Mouse (Mus musculus): ENCODE measurements around the gene Asl. TPM values are rescaled to one million over a fixed set of nuclear protein-coding genes. Genes with fewer than 3 reads are reported as not detected.
A peak's percentile ranks its signal among the peaks of the same experiment; 100 is the strongest.

Gene Asl
- total and polyA plus RNA-seq, 2 experiments from 2014 or later, result 15.9 to 21.1 TPM

DNA sequence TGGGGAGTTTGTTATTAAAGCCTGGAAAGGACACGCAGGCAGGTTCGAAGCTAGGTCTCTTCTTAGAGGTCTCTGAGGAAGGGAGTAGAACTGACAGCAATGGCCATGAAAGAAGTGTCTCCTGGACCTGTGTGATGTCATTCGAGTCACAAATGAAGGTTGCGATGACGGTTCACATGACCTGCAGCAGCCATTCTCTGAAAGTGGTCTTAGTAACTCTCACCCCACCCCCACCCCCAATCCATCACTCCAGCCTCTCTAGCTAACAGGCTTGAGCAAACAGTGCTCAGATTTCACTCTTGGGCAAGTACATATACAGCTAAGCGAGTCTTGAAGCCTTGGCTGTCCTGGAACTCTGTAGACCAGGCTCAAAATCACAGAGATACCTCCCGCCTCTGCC, 25.8 kb downstream of the Asl start:
- Histone ChIP-seq H3K36me3 (replicated peaks; ENCODE audit: control insufficient read depth, insufficient read depth, low read length) (no peaks in the 10 kb centered on the region), H3K9me3 (replicated peaks; ENCODE audit: control insufficient read depth, low read length) (no peaks in the 10 kb centered on the region; the same call in 1 of the 2 replicates), H3K4me2 (ENCODE audit: low read depth, low read length) (peak overlapping the region; percentile 65), H3K4me3 (ENCODE audit: low read depth, low read length) (peak overlapping the region; percentile 64), H3K27me3 (ENCODE audit: control insufficient read depth, insufficient read depth, low read length) (no peaks in the 10 kb centered on the region), H3K27ac (ENCODE audit: low read depth) (peak overlapping the region; percentile 68), H3K9ac (replicated peaks; ENCODE audit: low read depth, low read length) (peak overlapping the region; percentile 59), H3K4me1 (ENCODE audit: control insufficient read depth, insufficient read depth) (peaks cover 5% of the 10 kb centered on the region; the same call in 1 of the 2 replicates)
- ATAC-seq (ENCODE audit: insufficient read depth, low read depth) (no peak), DNase-seq (ENCODE audit: low spot score) (no peak)
- WGBS, result 44% methylated on average over 7 of the region's 7 CpGs
- no peak for TF ChIP-seq CTCF (IDR thresholded peaks at IDR 0.05; ENCODE audit: low read depth)
- no peak for TF ChIP-seq EP300 (IDR thresholded peaks at IDR 0.05; ENCODE audit: low read depth)

DNA sequence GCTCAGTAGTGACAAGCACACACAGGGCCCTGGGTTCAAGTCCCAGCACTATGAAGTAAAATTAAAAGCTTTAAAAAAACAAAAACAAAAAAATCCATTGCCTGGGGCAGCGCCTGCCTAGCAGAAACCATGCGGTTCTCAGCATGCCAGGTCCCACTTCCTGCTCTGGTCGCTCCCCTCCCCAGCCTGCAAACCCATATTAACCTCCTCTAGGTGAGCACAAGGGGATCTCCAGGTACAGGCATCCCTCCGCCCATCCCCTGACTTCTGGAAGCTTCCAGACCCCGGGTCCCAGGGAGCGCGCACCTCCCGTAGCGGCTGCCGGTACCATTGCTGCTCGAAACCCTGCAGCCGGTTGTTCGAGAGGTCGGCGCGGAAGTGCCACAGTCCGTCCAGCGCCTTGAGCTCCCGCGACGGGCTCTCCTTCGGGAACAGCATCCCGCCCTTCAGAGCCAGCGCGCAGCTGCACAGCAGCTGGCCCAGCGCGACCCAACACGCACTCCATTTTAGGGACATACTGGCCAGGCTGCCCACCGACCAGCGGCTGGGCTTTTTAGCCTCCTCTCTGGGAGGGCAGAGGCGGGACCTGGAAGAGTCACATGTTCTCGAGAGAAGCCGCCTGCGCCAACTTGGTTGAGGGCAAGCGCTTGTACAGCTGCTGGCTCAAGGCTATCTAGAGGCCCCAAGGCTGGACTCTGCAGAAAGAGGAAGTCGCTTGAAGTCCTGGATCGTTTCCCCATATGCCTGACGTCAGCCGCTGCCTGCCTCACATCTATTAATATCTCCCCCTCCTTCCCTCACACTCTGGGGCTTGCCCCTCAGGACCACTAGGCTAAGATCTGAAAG, 26.5 kb downstream of the Asl start, which contains the start of gene Gusb:
TSS of gene Gusb (minus strand) at position 749 of the 846 bp plus-strand sequence.
- no peaks in the 10 kb centered on the region; the same call in 1 of the 2 replicates for H3K9me3 ChIP-seq (replicated peaks; ENCODE audit: control insufficient read depth, low read length)
- peak; percentile 93 for DNase-seq (ENCODE audit: low spot score)
- no peak for TF ChIP-seq EP300 (IDR thresholded peaks at IDR 0.05; ENCODE audit: low read depth)
- no peak for TF ChIP-seq CTCF (IDR thresholded peaks at IDR 0.05; ENCODE audit: low read depth)
- H3K27me3 ChIP-seq (ENCODE audit: control insufficient read depth, insufficient read depth, low read length), result no peaks in the 10 kb centered on the region
- H3K4me1 ChIP-seq (ENCODE audit: control insufficient read depth, insufficient read depth), result peaks cover 5% of the 10 kb centered on the region; the same call in 1 of the 2 replicates
- peak within 1 kb of the TSS; percentile 68 for H3K27ac ChIP-seq (ENCODE audit: low read depth)
- H3K36me3 ChIP-seq (replicated peaks; ENCODE audit: control insufficient read depth, insufficient read depth, low read length), result no peaks in the 10 kb centered on the region
- H3K4me2 ChIP-seq (ENCODE audit: low read depth, low read length), result peak within 1 kb of the TSS; percentile 65
- H3K4me3 ChIP-seq (ENCODE audit: low read depth, low read length), result peak within 1 kb of the TSS; percentile 64
- WGBS, result under 1% methylated on average over 39 of the region's 39 CpGs
- peak; percentile 92 for ATAC-seq (ENCODE audit: insufficient read depth, low read depth)
- H3K9ac ChIP-seq (replicated peaks; ENCODE audit: low read depth, low read length), result peak within 1 kb of the TSS; percentile 59

DNA sequence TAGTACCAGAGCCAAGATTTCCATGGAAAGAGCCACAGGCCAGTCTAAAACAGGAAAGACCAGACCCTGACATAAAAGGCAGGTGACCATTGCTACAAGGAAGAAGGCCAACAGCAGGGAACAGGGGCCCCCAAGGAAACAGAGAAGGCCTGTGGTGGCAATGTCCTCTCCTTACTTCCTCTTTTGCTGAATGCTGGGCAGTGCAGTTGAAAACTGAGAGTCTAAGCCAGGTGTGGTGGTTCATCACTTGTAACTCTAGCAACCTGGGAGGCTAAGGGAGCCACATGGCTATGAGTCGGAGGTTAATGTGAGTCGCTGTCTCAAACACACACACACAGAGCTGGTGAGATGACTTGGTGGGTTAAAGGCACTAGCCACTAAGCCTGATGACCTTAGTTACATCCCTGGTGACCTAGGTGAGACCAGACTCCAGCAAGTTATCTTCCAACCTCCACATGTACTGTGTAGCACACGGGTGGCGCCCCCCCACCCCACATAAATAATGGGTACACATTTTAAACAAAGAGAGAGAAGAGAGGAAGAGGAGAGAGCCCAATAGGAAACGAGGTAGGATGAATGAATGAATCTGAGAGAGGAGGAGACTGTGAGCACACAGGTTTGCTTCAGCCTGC, 27.6 kb downstream of the Asl start:
- peaks cover 4% of the 10 kb centered on the region; the same call in 1 of the 2 replicates for H3K36me3 ChIP-seq (replicated peaks; ENCODE audit: control insufficient read depth, insufficient read depth, low read length)
- H3K4me3 ChIP-seq (ENCODE audit: low read depth, low read length), result peak overlapping the region; percentile 64
- 61% methylated on average over 5 of the region's 5 CpGs for WGBS
- no peak overlapping the region for H3K27ac ChIP-seq (ENCODE audit: low read depth)
- no peaks in the 10 kb centered on the region; the same call in 1 of the 2 replicates for H3K9me3 ChIP-seq (replicated peaks; ENCODE audit: control insufficient read depth, low read length)
- no peak overlapping the region for H3K9ac ChIP-seq (replicated peaks; ENCODE audit: low read depth, low read length)
- H3K4me2 ChIP-seq (ENCODE audit: low read depth, low read length), result peak overlapping the region; percentile 65
- no peak for DNase-seq (ENCODE audit: low spot score)
- peaks cover 5% of the 10 kb centered on the region; the same call in 1 of the 2 replicates for H3K4me1 ChIP-seq (ENCODE audit: control insufficient read depth, insufficient read depth)
- no peaks in the 10 kb centered on the region for H3K27me3 ChIP-seq (ENCODE audit: control insufficient read depth, insufficient read depth, low read length)
- no peak for TF ChIP-seq CTCF (IDR thresholded peaks at IDR 0.05; ENCODE audit: low read depth)
- no peak for TF ChIP-seq EP300 (IDR thresholded peaks at IDR 0.05; ENCODE audit: low read depth)
- ATAC-seq (ENCODE audit: insufficient read depth, low read depth), result no peak

DNA sequence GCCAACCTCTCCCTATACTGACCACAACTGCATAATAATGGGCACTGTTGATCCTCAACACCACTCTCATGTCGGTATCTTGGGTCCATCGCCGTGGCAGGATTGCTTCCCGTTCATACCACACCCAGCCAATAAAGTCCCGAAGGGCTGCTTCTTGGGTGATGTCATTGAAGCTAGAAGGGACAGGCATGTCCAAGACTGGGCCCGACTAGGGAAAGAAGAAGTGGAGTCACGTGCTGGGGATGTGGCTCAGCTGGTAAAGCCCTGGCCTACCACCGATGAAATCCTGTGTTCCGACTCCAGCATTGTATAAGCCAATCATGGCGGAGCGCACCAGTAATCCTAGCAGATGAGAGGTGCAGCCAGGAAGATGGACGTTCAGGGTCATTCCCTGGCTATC, 28.3 kb downstream of the Asl start:
- Histone ChIP-seq H3K9ac (replicated peaks; ENCODE audit: low read depth, low read length) (no peak overlapping the region), H3K4me2 (ENCODE audit: low read depth, low read length) (no peak overlapping the region), H3K27me3 (ENCODE audit: control insufficient read depth, insufficient read depth, low read length) (no peaks in the 10 kb centered on the region), H3K4me3 (ENCODE audit: low read depth, low read length) (no peak overlapping the region), H3K4me1 (ENCODE audit: control insufficient read depth, insufficient read depth) (peaks cover 5% of the 10 kb centered on the region; the same call in 1 of the 2 replicates), H3K9me3 (replicated peaks; ENCODE audit: control insufficient read depth, low read length) (no peaks in the 10 kb centered on the region), H3K27ac (ENCODE audit: low read depth) (no peak overlapping the region), H3K36me3 (replicated peaks; ENCODE audit: control insufficient read depth, insufficient read depth, low read length) (peaks cover 4% of the 10 kb centered on the region; the same call in 1 of the 2 replicates)
- 88% methylated on average over 12 of the region's 12 CpGs for WGBS
- DNase-seq (ENCODE audit: low spot score) (no peak), ATAC-seq (ENCODE audit: insufficient read depth, low read depth) (no peak)
- TF ChIP-seq CTCF (IDR thresholded peaks at IDR 0.05; ENCODE audit: low read depth), result no peak
- no peak for TF ChIP-seq EP300 (IDR thresholded peaks at IDR 0.05; ENCODE audit: low read depth)

DNA sequence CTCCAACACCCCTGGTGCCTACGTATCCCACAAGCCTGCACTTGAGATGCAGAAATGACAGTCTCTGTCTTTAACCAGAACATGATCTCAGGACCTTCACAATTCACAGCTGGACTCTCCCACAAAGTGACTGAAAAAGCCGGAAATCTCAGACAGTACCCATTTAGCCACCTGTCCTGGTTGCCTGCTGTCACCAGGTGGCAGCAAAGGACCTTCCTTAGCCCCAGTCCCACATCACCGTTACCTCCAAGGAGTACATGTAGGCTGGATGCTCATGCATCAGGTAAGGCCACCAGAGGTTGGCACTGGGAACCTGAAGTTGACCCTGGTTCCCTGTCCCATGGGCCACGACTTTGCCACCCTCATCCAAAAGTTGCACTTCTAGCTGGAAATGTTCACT, 29.9 kb downstream of the Asl start:
- H3K9me3 ChIP-seq (replicated peaks; ENCODE audit: control insufficient read depth, low read length), result no peaks in the 10 kb centered on the region
- no peak overlapping the region for H3K9ac ChIP-seq (replicated peaks; ENCODE audit: low read depth, low read length)
- H3K27ac ChIP-seq (ENCODE audit: low read depth), result no peak overlapping the region
- no peak overlapping the region for H3K4me2 ChIP-seq (ENCODE audit: low read depth, low read length)
- H3K4me1 ChIP-seq (ENCODE audit: control insufficient read depth, insufficient read depth), result peaks cover 5% of the 10 kb centered on the region; the same call in 1 of the 2 replicates
- 31% methylated on average over 4 of the region's 4 CpGs for WGBS
- DNase-seq (ENCODE audit: low spot score) (peak; percentile 53), ATAC-seq (ENCODE audit: insufficient read depth, low read depth) (no peak)
- peaks cover 9% of the 10 kb centered on the region; the same call in 1 of the 2 replicates for H3K36me3 ChIP-seq (replicated peaks; ENCODE audit: control insufficient read depth, insufficient read depth, low read length)
- peak; percentile 85 for TF ChIP-seq CTCF (IDR thresholded peaks at IDR 0.05; ENCODE audit: low read depth)
- TF ChIP-seq EP300 (IDR thresholded peaks at IDR 0.05; ENCODE audit: low read depth), result no peak
- H3K4me3 ChIP-seq (ENCODE audit: low read depth, low read length), result no peak overlapping the region
- no peaks in the 10 kb centered on the region for H3K27me3 ChIP-seq (ENCODE audit: control insufficient read depth, insufficient read depth, low read length)
